Mouse (Mus musculus) layer of hippocampus, adult 2 months (tissue): Measurements from ENCODE around the gene Slc16a9. TPM values are rescaled to one million over a fixed set of nuclear protein-coding genes. Genes with fewer than 3 reads are reported as not detected.

Experiments
- DNase-seq, 2 experiments: peaks; one replicate each; pipeline ENCODE4 v3.0.0; 2022; ENCODE audit warnings: low spot score in 2 of 2
- H3K27ac ChIP-seq: fragments of 200-600 bp; 2 replicates; pipeline ENCODE4 v1.8.1; 2022
- H3K4me3 ChIP-seq: fragments of 200-600 bp; 2 replicates; pipeline ENCODE4 v1.8.1; 2022; ENCODE audit warnings: mild to moderate bottlenecking
- CTCF ChIP-seq: fragments of 200-600 bp; conservative IDR thresholded peaks from 2 replicates; pipeline ENCODE4 v1.8.1; 2022; ENCODE audit warnings: antibody characterized with exemption, mild to moderate bottlenecking, moderate library complexity
- total RNA-seq, 2 experiments: library from RNA; stranded (reverse); gene quantifications; 2 replicates each; pipeline ENCODE4 v1.2.3; 2021

Gene Slc16a9
- total RNA-seq, 2 experiments from 2014 or later, result 1.8 to 3.1 TPM

GRCm38 (mm10) chr10:70299118-70299517 is 54.2 kb downstream of the Slc16a9 start:
- no peak overlapping the region for H3K4me3 ChIP-seq
- H3K27ac ChIP-seq, result no peak overlapping the region
- TF ChIP-seq CTCF, result no peak
- DNase-seq, result no peak

- no peak for DNase-seq
- no peak for TF ChIP-seq CTCF
Measured at GRCm38 (mm10) chr10:70299653-70300052, 54.8 kb downstream of the Slc16a9 start.

GRCm38 (mm10) chr10:70301190-70301589 is 56.3 kb downstream of the Slc16a9 start:
- DNase-seq, result no peak
- no peak overlapping the region for H3K27ac ChIP-seq
- no peak overlapping the region for H3K4me3 ChIP-seq
- TF ChIP-seq CTCF, result no peak

More at GRCm38 (mm10) chr10:70299653-70300052, 54.8 kb downstream of the Slc16a9 start:
- Histone ChIP-seq H3K27ac (no peak overlapping the region), H3K4me3 (no peak overlapping the region)

- no peak for DNase-seq
- Histone ChIP-seq H3K27ac (no peak overlapping the region), H3K4me3 (no peak overlapping the region)
- TF ChIP-seq CTCF, result peak; percentile 73
Measured at GRCm38 (mm10) chr10:70303203-70303602, 58.3 kb downstream of the Slc16a9 start.

GRCm38 (mm10) chr10:70305683-70306082 is 60.8 kb downstream of the Slc16a9 start:
- no peak for TF ChIP-seq CTCF
- no peak overlapping the region for H3K27ac ChIP-seq
- DNase-seq, result no peak
- H3K4me3 ChIP-seq, result no peak overlapping the region

- no peak for TF ChIP-seq CTCF
- no peak overlapping the region for H3K4me3 ChIP-seq
- no peak for DNase-seq
- no peak overlapping the region for H3K27ac ChIP-seq
Measured at GRCm38 (mm10) chr10:70309416-70309815, 64.5 kb downstream of the Slc16a9 start.

- TF ChIP-seq CTCF, result no peak
- no peak overlapping the region for H3K4me3 ChIP-seq
Measured at GRCm38 (mm10) chr10:70310646-70311045, 65.7 kb downstream of the Slc16a9 start.

GRCm38 (mm10) chr10:70315895-70316294 is 71.0 kb downstream of the Slc16a9 start:
- no peak for TF ChIP-seq CTCF
- DNase-seq, result no peak
- no peak overlapping the region for H3K4me3 ChIP-seq
- H3K27ac ChIP-seq, result no peak overlapping the region

More at GRCm38 (mm10) chr10:70310646-70311045, 65.7 kb downstream of the Slc16a9 start:
- no peak overlapping the region for H3K27ac ChIP-seq
- DNase-seq, result no peak

GRCm38 (mm10) chr10:70316856-70317255 is 72.0 kb downstream of the Slc16a9 start:
- H3K4me3 ChIP-seq, result no peak overlapping the region
- TF ChIP-seq CTCF, result no peak
- DNase-seq, result no peak
- no peak overlapping the region for H3K27ac ChIP-seq

GRCm38 (mm10) chr10:70317394-70317965 is 72.6 kb downstream of the Slc16a9 start:
- Histone ChIP-seq H3K27ac (peak overlapping the region; percentile 18; the same call in 1 of the 2 replicates), H3K4me3 (no peak overlapping the region)
- DNase-seq, result no peak
- TF ChIP-seq CTCF, result no peak

- peak; percentile 78 to 84 for DNase-seq
- Histone ChIP-seq H3K4me3 (no peak overlapping the region), H3K27ac (peak overlapping the region; percentile 53; the same call in 1 of the 2 replicates)
- TF ChIP-seq CTCF, result peak; percentile 91
Measured at GRCm38 (mm10) chr10:70318630-70319029, 73.7 kb downstream of the Slc16a9 start.

- H3K4me3 ChIP-seq, result no peak overlapping the region
- H3K27ac ChIP-seq, result no peak overlapping the region
- no peak for DNase-seq
- TF ChIP-seq CTCF, result no peak
Measured at GRCm38 (mm10) chr10:70325518-70325917, 80.6 kb downstream of the Slc16a9 start.

- no peak for DNase-seq
- no peak overlapping the region for H3K4me3 ChIP-seq
- no peak overlapping the region for H3K27ac ChIP-seq
- TF ChIP-seq CTCF, result no peak
Measured at GRCm38 (mm10) chr10:70327331-70327730, 82.4 kb downstream of the Slc16a9 start.

- Histone ChIP-seq H3K27ac (no peak overlapping the region), H3K4me3 (no peak overlapping the region)
- DNase-seq, result no peak
- no peak for TF ChIP-seq CTCF
Measured at GRCm38 (mm10) chr10:70328139-70328538, 83.2 kb downstream of the Slc16a9 start.

Other genes starting within 250 kb of the Slc16a9 start
- gene Ccdc6, start 148.0 kb upstream of the Slc16a9 start, total RNA-seq, result 10 to 100 TPM; 60.5 to 65.6 TPM
- not detected for gene Mrln, start 40.4 kb upstream of the Slc16a9 start, total RNA-seq
- 10 to 100 TPM; 83.7 to 85.8 TPM for gene Fam13c, start 195.4 kb downstream of the Slc16a9 start, total RNA-seq